Mouse (Mus musculus) lung, postnatal 25 days (tissue): ENCODE measurements around the gene Dgkg.

Experiments used
- DNase-seq: peaks from one replicate; pipeline ENCODE4 v3.0.0; 2022; ENCODE audit warnings: low spot score

Gene Dgkg

DNA sequence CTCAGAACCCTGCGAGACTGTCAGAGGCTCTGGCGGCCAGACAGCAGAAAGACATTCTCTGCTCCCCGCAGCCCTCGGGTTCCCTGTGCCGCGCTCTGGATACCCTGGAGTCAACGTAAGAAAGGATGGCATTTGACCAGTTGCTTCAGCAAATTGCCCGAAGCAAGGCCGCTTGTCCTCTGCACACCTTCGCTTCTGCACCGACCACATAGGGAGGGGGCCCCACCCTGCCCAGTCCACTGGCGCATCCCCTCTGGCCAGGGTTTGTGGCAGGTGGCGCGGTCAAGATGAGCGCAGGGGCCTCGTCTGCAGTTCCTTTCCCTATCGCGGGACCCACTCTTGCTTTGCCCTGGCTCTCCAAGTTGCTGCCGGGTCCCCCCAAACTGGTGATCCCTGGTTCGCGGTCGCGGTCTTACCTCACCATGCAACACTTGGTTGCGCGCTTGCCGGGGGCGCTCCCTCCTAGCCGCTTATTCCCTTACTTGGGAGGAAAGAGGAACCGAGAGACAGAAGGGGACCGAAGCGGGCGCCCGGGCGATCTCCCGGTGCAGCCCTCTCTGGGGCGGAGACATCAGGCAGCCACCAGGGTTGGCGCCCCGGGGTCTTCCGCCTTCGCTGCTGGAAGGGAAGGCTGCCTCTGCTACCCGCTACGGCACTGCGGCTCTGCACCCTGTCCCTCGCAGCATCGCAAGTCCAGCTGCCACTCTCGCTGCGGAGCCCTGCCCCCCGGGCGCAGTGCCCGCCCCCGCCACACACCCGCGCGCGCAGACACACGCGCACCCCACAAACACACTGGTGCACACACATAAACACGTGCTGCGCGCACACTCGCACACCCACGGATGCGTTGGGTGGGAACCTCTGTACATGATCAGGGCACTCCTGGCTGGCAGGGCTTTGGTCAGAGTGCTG is at the start of gene Dgkg:
Dgkg (minus strand) TSS at position 689 of the 912 bp plus-strand sequence.
- DNase-seq, result peak; percentile 37

DNA sequence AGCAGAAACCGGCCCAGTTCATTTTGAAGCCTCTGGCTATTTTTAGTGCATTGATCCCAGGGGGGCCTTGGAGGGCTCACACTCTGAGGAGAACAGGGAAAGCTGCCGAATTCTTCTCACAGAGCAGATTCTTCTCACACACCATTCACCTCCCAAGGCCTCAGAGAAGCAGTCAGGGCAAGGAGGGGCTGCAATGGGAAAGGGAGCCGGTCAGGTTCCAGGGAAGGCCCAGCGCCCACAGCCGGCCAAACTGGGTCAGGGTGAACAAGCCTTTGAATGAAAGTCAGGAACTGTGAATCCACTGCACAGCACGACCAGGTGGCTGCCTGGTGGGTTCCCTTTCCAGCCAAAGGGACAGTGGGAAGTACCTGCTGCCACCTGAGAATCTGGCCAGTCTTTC is 47.9 kb upstream of the Dgkg start:
- DNase-seq, result no peak

- no peak for DNase-seq
Measured at GRCm38 (mm10) chr16:22704136-22704535, 47.1 kb upstream of the Dgkg start.

DNA sequence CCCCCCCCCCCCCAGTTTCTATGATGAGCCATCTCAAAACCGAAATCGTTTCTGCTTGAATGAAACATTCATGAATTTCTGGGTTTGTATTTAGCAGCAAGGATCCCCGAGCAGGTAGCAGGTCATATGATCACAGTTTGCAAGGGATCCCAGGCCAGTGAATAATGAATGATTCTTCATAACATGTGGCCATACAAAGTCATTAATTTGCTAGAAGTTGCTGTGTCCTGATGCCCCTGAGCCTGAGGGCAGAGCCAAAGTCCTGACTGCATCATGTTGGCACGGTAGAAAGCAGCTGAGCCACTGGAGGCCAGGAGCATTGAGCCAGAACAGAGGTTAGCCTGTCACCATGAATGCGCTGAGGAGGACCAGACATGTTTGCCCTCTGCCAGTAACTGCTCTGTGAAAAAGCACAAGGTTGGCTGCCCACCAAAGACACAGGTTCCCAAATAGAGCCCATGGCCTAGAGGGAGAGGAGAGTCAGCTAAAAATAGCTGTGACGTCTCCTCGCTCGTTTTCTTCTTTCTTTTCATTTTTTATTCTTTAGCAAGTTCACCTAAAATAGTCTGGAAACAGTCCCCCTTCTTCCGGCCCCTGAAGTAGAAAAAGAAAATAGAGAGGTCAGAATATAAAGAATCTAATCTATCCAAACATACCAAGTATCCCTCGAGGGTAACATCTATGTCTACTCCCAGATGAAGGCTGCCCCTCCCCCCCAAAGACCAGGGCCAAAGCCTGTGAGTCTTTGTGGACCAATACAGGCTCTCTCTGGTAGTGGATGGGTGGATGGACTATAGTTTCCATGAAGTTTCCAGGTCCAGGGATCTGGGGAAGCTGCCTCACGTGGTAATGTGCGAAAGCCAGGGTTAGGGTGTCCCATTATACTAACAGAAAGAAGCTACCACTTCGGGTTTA is 42.1 kb upstream of the Dgkg start:
- DNase-seq, result no peak

DNA sequence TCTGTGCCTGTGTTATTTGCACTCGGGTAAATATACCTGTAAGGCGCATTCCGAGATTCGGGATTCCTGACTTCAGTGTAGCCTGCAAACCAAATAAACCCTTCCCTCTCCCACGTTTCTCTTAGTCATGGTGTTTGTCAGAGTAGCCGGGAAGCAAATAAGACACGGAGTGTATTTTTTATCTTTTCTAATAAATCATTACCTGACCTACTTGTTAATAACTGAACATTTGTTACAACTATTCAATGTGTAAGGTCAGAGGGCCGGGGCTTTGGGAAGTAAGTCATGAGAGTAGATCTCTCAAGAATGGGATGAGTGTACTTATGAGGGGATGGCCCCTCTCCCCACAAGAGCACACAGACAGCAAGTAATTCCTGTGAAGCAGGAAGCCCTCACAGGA is 41.1 kb upstream of the Dgkg start:
- DNase-seq, result no peak

- DNase-seq, result no peak
Measured at GRCm38 (mm10) chr16:22689622-22690021, 32.6 kb upstream of the Dgkg start.

DNA sequence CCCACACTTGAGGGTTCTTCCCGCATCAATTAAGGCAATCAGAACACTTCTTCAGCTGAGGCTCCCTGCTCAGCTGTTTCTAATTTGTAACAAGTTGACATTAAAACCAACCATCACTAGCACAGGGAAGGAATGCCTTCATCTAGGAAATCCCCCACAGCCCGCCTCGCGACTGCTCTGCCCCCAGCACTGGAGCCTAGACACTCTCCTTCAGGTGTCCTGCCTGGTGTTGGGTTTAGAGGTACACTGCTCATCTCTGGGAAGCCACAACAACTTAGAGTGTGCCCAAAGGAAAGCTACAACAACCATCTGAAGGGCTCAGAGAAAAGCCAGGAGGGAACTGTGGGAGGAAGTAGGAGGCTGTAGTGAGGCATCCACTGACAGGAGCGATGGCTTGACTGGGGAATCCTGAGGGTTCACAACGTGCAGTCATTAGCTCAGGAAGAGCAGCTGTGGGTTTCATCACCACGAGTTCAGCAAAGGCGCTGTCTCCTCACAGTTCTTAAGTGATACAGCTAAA is 30.8 kb upstream of the Dgkg start:
- no peak for DNase-seq

GRCm38 (mm10) chr16:22683605-22684004 is 26.6 kb upstream of the Dgkg start:
- DNase-seq, result no peak

GRCm38 (mm10) chr16:22682727-22683126 is 25.7 kb upstream of the Dgkg start:
- DNase-seq, result no peak

DNA sequence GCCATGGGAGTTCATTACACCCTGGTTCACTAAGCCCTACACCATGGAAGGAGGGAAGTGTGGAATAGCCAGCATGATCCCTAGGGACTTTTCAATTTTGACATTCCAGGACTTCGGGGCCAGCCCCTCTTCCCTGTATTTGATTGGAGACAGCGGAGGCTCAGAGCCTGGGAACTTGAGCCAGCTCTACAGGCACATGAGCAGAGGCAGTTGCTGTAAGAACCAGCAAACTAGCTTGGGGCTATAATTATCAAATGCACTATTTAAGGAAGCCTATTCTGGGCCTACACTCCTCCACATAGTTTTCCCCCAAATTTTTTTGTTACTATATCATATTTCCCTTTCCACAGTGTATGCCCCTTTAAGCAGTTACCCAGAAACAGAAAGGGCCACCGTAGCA is 22.6 kb upstream of the Dgkg start:
- DNase-seq, result no peak

- DNase-seq, result no peak
Measured at GRCm38 (mm10) chr16:22674636-22675035, 17.6 kb upstream of the Dgkg start.

DNA sequence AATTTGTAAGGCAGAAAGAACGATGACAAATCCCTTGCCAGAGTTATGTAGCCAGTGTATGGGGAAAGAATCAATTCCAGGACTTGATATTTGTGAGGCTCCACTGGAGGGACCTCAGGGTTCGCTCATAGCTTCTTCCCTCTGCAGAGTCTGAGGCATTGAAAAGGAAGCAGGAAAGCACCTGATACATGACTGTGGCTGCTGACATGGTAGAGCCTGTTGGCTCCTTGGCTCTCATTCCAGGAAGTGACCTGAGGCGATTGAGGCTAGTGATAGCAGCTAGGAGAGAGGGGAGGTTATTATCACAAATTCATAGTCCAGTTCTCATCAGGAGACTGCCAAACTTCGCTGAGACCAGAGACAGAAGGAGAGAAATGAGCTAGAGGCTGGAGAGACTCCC is 17.1 kb upstream of the Dgkg start:
- no peak for DNase-seq

DNA sequence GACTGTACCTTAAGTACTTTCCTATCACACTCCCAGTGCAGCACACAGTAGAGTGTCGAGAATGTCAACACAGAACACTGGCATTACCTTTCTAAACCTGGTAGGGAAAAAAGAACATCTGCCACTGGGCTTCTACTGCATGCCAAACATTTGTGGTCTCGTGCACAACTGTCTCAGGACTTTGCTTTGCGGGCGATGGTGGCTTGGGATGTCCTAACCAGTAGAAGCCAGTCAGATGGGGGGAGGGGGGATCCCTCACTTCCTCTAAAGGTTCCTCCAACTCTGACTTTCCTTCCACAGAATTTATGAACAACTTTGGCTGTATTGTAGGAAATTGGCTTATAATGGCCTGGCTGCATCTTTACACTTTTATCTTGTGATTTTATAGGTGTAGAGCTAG is 7.0 kb upstream of the Dgkg start:
- DNase-seq, result no peak

DNA sequence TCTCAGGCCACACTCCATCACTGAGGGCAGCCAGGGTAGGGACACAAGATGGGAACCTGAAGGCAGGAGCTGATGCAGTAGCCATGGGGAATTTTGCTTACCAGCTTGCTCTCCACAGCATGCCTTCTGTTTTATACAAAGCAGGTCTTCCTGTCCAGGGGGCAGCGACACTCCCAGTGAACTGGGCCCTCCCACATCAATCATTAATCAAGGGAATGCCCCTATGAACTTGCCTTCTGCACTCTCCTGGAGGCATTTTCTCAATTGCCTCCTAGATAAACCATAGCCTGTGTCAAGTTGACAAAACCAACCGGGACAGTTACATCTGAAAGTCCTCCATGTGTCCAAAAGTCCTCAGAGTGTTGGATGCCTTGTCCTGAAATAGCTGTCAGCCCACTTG is 6.1 kb upstream of the Dgkg start:
- DNase-seq, result no peak

- no peak for DNase-seq
Measured at GRCm38 (mm10) chr16:22661076-22661475, 4.1 kb upstream of the Dgkg start.

DNA sequence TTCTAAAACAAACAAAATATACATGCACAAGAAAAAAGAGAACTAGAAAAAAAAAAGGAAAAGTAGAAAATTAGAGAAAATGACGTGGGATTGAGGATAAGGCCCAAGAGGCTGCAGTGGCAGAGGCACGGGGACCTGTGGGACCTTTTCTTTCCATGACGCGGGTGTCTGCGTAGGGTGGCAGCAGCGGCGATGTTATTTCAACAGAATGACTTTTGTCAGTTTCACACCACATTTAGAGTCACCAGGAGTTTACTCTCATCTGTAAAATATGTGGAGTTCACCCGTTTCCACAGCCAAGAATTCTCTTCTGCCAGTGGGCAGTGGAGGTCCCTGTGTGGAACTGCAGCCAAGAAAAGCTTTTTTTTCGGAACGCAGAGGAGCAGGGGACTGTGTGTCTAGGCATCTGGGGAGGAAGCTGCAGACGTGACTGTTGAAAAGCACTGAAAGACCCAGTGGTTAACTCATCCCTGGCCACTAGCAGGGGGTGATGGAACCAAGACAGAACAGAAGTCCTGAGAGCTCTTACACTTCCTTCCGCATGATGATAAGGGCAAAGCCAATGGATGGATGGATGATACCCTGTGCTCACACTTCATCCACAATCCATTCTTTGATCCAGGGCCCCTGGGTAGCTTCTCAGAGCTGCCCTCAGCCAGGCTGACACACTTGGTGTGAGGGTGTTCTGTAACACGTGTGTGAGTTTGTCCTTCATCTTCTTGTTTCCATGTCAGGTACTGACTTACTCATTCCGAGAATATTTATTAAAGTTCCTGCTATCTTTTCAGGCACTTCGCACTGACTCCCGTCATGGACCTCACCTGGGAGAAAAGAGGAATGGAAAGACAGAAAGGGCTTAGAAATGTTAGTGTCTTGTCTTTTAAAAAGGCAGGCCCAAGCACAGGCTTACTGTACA is 1.1 kb upstream of the Dgkg start:
- no peak for DNase-seq

GRCm38 (mm10) chr16:22655812-22656211 is 1.2 kb downstream of the Dgkg start:
- DNase-seq, result no peak

- DNase-seq, result no peak
Measured at GRCm38 (mm10) chr16:22655223-22655622, 1.8 kb downstream of the Dgkg start.

- peak; percentile 9 for DNase-seq
Measured at GRCm38 (mm10) chr16:22654477-22654835, 2.6 kb downstream of the Dgkg start.

DNA sequence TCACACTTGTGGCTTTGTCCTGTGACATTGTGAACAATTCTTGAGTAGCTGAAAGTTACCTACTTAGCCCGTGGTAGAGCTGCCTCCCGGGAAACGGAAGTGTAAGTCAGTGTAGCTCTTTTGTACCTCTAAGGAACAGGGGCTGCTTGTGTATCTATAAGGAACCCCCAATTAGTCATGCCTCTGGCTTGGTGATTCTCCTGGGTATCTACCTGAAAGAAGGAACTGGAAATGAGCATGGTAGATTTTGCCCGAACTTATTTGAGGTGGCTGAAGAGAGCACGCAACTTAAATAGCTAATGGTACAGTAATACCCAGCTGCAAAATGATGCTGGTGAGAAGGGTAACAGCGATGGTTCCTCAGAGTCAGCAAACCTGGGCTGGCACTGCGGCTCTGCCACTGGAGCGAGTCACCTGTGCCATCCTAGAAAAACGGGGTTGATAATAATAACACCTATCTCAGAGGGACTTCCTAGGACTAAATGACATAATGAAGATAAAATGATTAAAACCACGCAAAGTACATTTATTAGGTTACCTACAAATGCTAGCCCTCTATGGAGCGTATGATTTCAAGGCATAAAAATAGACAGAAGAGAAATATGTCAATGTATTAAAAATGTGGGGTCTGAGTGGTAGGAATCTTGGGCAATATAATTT is 3.1 kb downstream of the Dgkg start:
- no peak for DNase-seq

- DNase-seq, result peak; percentile 5
Measured at GRCm38 (mm10) chr16:22651244-22651643, 5.8 kb downstream of the Dgkg start.
